Mouse (Mus musculus): ENCODE results near the gene Gtsf2.

GRCm38 (mm10) chr15:103454449-103454848 is 6.2 kb upstream of the Gtsf2 start:
- no peak for TF ChIP-seq TCF12 (IDR thresholded peaks at IDR 0.05; ENCODE audit: insufficient read depth, poor library complexity, severe bottlenecking)
- TF ChIP-seq POLR2AphosphoS2 (IDR thresholded peaks at IDR 0.05; ENCODE audit: insufficient read length, low read depth), result no peak
- TF ChIP-seq POLR2A (IDR thresholded peaks at IDR 0.05; ENCODE audit: insufficient read length, low read depth), result no peak
- TF ChIP-seq MAX (IDR thresholded peaks at IDR 0.05; ENCODE audit: low read depth), result no peak
- TF ChIP-seq MYOG (IDR thresholded peaks at IDR 0.05; ENCODE audit: control insufficient read depth in 1 of 3, insufficient read depth in 1 of 3, insufficient read length in 2 of 3, low read depth in 2 of 3), result no peak
- no peak for TF ChIP-seq E2F4 (IDR thresholded peaks at IDR 0.05; ENCODE audit: insufficient read depth)
- no peak for TF ChIP-seq MYOD1 (IDR thresholded peaks at IDR 0.05; ENCODE audit: control insufficient read depth in 1 of 3, insufficient read length in 2 of 3, low read depth in 2 of 3)
- no peak for TF ChIP-seq REST (IDR thresholded peaks at IDR 0.05; ENCODE audit: insufficient read depth, insufficient read length)
- TF ChIP-seq SRF (IDR thresholded peaks at IDR 0.05; ENCODE audit: control insufficient read depth, insufficient read length, low read depth), result no peak
